Mouse (Mus musculus) lung, postnatal 0 days (tissue): ENCODE measurements around the gene Lonp2.

ENCODE experiments used
- CTCF ChIP-seq: IDR thresholded peaks from 2 replicates; pipeline ENCODE4 v1.5.1; 2016; ENCODE audit warnings: antibody characterized with exemption, mild to moderate bottlenecking
- EP300 ChIP-seq: IDR thresholded peaks from 2 replicates; pipeline ENCODE4 v1.6.1; 2016; ENCODE audit warnings: antibody characterized with exemption, mild to moderate bottlenecking, control low read depth

DNA sequence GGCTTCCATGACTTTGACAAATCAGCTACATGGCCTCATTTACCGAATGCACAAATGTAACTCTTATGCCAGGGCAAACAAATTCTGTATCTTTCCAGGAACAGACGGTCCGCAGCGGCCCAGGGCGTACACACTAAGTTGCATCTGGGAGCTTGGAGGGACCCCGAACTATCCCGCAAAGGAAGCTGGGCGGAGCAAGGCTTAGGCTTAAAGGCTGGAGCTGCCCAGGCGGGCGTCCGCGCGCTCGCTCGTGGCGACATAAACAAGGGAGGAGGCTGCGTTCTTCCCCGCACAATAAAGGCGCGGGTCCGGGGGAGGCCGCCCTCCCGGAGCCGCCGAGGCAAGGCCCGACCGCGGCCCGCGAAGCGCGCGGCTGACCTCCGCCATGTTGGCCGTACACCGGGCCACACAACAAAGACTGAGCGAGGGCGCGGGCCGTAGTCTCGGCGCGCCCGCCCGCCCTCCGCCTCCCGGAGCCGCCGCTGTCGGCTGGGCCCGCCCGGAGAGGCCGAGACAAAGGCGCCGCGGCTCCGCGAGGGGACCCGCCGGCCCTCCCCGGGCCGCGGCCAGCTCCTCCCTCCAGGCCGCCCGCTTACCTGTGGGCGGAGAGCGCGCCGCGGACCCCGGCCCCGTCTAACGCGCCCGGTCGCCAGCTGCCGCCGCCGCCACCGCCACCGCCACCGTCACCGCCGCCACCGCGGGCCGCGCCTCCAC lies 121.5 kb downstream of the Lonp2 start, which contains the start of the genes Gm10638 and Siah1a:
- TF ChIP-seq EP300 = no peak
- no peak for TF ChIP-seq CTCF
